Mouse (Mus musculus) thymus, postnatal 36 days (tissue): Measurements from ENCODE around the gene Padi1.

ENCODE experiments used
- DNase-seq, 2 experiments: peaks; one replicate each; pipeline ENCODE4 v3.0.0; 2022; ENCODE audit warnings: mixed read lengths in 2 of 2

Padi1 gene

DNA sequence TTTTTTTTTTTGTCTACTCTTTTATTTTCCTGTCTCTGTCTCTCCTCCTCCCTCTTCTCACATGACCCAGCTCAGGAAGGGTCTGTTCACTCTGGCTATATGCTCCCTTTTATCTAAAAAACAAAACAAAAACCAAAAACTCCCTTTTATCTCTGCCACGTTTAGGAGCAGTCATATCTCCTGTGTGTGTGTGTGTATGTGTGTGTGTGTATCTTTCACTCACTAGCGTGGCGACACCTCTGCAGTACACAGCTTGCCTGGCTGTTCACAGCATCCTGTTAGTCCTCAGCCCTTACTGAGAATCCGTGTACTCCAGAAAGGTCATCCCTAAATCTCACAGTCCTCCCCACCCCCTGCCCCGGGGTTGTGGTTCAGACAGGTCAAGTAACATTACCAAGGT is 30.1 kb downstream of the Padi1 start:
- DNase-seq: no peak

DNA sequence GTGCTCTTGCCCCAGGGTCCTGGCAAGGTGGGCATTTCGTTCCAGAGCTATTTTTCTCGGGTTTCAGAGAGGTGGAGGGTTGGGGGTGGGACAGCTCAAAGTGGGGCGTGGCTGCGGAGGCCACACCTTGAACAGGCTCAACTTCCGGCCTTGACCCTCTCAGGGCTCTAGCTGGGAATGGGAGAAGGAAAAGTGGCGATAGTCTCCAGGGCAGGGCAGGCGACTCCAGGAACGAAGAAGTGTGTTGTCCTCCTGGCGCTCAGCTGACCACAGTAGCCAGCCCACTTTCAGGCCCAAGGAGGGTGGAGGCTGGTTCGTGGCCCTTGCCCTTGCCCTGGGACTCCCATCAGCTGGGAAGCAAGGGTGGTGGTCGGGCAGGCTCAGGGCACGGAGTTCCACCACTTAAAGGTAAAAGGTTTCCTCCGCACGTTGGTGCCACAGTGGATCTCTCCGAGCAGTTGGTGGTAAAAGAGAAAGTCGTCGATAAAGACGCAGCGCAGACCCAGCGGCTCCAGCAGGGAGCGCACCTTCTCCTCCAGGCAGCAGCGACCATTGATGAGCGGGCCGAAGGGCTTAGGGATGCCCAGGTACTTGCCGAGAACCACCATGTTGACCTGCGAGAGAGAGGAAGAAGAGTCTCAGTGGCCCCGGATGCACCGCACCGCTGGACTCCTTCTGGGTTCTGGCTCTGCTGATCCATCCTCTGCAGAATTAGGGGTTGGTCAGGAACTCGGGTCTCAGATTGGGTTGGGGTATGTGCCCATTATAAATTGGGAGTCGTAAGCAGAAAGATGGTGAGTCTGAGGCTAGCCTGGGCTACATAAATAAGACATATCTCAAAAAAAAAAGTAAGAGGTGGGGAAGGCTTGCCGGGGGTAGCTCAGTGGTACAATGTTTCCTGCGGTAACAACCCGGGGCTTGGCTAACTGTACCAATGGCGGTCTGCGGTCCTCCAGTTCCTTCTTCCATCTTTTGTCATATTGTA is 31.0 kb downstream of the Padi1 start:
- DNase-seq: peak; percentile 53 to 56

DNA sequence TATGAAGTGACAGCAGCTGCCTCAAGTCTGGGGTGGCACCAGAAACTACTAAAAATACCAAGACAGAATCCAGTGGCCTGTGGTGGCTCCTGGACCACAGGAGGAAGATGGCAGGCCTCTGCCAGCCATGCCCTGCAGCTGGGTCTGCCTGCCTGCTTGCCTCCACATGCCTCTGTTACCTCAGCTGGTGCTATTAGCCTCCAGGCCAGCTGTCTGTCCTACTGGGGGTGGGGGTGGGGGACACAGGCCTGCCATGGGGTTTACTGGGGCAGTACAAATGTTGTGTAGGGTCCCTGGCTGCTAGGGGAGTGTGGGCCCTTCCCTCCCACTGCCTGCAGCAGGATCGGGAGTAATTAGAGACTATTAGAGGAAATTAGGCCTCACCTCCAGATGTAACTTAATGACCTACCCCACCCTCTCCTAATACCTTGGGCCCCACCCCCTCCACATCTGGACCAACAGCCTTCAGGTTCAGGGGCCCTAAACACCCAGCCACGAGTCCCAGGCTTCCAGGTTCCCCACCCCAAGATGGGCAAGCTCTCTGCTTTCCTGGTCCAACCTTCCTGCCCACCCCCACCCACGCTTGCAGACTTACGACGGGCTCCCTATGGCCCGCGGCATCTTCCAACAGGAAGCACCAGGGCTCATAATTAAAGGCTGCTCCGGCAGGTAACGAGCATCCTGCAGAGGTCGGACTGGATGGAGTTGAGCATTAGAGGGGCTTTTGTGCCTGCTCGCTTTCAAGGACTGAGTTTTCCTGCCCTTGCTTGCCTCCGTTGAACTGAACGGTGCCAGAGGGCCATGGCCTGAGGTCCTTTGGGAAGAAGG is 32.0 kb downstream of the Padi1 start:
- no peak for DNase-seq

DNA sequence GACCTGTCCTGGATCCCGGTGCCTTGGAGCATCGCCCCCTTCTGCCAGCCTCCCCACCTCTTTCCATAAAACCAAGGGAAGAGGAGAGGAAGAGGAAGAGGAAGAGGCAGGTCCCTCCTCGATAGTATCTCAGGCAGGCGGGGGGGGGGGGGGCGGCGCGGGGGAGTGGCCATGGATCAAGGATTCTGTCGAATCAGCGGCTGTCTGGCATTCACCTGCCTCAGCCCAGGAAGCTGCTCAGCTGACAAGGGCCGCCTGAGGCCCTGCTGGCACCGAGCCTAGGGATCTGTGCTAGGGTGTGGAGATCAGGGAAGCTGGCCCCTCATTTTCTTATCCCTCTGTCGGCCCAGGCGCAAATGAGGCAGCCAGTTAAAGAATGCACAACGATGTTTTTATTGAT is 33.0 kb downstream of the Padi1 start:
- no peak for DNase-seq

DNA sequence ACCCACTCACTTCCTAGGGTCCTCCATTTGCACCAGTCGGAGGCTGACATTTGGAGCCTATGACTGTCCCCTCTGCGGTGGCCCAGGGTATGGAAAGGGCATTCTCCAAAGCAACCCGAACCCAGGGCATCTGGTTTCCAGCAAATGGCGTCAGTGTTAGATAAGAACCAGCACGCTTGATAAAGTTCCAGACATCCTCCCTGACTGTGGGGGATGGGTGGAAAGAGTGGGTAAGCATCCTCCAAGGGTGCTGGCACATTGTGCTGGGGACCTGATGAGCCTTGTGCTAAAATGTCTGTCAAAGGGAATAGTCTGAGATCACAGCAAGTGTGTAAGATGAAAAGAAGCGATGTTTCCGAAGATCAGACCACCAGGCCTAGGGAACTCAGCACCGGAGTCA is 33.4 kb downstream of the Padi1 start:
- DNase-seq: no peak

DNA sequence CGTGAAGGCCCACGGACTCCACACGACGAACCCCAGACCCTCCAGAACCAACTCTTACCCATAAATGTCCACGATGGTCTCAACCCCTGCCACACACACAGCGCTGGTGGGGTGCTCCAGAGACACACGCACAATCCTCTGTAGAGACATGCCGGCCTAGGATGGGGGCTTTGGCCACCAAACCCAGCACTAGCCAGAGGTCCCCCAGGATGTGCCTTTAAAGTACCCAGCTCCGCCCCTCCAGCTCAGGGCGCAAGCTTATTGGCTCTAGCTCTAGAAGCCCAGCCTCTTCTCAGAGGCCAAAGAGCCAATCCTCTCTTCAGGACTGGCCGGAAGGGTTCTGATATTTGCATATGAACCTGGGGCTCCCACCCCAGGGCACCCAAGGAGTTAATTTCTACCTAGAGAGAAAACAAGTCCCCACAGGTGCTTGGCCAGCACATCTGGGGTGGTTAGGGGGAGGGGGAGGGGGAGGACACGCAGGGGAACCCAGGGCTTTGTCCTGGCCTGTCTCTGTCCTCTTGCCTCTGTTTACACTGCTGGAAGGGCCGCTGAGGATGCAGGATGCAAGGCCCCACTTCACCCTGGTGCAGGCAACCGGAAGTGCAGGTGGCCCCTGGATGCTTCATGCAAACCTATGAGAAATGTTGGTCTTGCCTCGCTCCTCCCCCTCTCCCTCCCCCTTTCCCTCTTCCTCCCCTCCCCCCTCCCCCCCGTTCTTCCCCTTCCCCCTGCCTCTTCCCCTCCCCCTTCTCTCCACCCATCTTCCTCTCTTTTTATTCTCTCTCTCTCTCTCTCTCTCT is 34.9 kb downstream of the Padi1 start, which contains the start of gene Padi3:
Gene Padi3, minus strand, starts transcription at position 191 of the 803 bp plus-strand sequence.
- peak; percentile 65 to 80 for DNase-seq

DNA sequence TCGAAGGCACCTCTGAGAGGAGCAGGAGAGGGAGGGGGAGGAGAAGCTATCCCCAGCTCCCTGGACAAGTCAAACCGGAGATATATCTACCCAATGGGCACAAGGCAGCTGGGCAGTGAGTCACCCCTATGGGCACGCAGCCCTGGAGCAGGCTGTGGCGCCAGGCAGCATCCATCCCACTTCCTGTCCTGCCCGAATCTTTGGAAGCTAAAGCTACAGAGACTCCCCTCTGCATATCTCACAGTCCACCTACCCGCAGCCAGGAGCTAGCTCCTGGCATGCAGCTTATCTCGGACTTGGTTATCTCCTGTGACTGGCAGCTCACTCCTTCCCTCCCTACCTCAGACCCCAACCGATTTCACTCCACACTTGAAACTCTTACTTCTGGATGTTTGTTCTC is 36.5 kb downstream of the Padi1 start:
- no peak for DNase-seq

DNA sequence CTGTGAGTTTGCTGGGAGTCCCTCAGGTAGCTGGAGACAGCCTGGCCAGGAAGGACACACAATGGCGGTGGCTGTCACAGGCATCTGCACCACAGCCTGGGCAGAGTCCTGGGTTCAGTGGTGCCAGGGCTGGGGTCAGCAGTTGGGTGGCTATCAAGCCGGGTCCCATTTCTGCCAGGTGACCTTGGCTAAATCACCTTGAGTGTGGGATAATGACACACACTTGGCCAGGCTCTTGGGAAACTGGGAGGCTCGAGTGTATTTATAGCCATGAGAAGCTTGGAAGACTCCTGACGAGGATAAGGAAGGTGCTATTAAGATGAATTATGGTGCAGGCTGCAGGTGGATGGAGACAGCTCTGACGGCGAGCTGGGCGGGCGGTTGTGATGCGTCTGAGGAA is 41.0 kb downstream of the Padi1 start:
- DNase-seq: no peak

DNA sequence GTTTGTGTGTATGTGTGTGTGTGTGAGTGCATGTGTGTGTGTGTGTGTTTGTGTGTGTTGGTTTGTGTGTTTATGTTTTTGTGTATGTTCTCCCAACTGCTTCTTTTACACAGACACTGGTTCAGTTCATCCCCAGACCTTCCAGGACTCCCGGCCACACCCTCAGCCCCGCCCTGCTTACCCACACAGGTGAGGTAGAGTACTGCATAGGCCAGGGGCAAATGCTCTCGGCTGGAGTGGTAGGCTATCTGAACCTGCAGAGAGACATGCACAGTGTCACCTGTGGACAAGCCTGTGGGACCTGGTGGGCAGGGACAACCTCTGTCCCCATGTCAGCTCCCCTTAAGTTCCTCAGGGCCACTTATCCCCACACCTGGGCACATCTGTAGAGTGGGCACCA is 44.2 kb downstream of the Padi1 start:
- DNase-seq: no peak

DNA sequence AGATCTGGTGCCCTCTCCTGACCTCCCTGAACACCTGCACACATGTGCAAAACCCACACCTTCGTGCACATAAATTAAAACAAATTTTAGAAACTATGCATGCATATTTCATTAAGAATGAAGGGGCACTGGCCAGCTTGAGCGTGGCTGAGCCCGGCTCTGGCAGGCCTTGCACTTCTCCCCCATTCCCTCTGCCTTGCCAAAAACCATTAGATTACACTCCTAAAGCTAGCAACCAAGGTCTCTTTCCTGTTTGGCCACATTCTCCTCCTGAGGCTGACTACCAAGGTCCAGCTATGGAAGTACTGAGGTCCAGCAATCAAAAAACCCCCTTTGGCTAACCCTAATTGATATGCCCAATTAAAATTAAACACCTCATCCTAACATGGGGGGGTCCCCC is 48.8 kb downstream of the Padi1 start:
- no peak for DNase-seq

DNA sequence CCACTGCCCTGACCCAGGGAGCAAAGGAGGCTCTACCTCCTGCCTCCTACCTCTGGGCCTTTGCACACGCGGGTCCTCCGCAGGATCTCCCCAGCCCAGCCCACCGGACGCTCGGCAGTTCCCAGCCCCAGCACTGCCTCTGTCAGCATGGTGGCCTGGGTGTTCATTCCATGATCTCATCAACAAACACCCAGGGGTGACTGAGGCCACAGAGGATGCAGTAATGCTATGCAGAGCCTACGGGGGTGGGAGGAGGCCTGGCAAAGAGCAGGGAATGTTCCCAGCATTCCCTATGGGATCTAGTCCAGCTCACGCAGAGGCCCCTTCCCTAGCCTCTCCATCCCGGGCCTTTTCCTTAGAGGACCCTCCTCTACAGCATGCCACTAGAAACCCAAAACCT is 50.9 kb downstream of the Padi1 start:
- DNase-seq: no peak

DNA sequence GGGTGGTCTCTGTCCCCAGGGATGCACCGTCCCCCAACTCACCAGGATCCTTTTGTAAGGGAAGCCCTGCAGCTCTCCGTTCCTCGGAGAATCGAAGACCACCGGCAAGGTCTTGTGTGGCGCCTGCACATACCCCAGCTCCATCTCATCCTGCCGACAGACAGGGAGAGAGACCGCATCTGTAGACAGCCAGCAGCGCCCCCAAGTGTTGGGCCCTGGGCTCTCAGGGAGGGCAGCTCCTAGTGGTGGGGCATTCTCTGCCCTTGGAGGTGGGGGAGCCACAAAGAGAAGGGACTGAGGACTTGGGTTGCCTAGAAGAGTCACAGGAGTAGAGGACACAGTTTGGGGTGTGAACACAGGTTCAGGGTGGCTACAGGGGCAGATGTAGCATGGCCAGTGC is 51.8 kb downstream of the Padi1 start:
- no peak for DNase-seq

DNA sequence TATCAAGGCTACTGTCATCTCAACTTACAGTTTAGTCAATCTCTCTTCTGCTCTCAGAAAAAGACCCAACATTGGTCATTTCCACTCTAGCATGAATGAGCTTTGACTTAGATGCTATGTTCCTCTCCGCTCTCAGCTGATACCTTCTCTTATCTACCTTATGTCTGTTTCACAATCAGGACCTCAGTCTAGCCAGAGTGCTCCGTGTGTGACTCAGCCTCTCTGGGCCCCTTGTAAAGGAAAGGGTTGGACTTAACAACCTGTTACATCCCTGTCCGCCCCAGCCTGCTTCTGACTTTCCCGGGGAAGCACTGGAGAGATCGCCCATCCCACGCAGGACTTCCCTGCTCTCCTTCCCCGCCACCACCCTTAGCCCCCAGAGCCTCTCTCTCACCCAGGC is 53.0 kb downstream of the Padi1 start:
- DNase-seq: no peak

DNA sequence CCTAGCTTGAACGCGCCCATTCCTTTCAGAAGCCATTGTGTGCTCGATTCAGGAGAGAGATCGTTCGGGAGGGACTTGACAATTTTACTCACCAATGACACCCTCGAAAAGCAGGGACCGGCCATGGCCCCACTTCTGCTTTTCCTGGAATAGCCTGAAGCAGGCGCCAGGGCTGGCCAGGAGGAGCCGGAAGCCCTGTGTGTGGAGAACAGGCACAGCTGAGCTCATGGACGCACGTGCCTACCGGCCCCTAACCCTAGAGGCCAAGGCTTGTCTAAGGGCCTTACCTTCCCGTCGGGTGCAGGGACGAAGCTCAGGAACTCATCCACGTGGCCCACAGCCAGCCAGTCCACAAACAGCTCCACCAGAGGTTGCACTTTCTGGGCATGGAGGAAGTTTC is 54.5 kb downstream of the Padi1 start:
- no peak for DNase-seq

DNA sequence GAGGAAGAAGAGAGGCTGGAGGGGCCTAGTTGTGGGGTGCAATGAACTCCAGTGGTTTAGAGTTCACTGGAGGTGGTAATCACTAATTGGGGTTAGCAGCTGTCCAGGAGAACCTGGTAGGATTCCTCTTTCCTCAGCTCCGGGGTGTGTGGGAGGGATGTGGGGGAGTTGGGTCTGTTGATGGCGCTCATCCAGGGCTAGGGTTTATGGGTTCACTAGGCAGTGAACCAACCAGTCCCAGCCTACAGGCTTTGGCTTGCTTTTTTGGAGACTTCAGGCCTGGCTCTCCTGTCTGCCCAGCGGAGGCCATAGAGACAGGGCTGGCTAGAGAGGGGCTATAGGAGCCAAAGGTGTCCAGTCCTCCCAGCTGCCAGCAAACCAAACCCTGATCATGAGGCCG is 55.6 kb downstream of the Padi1 start:
- DNase-seq: no peak

DNA sequence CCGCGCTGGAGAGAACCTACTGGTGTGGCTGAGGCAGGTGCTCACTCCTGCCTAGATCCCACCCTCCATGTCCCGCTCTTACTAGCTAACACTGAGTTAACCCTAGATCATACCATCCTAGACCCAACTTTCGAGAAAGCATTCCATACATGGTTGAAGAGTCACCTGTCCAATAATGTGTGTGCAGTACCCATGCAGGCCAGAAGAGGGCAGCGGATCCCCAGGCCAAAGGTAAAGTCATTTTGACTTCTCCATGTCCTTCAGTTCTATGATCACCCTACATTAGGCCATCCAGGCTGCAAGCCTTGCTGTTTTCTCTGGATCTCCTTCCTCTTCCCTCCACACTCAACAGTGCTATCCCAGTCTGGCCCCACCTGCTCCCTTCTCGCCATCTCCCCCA is 56.6 kb downstream of the Padi1 start:
- peak; percentile 75 to 81 for DNase-seq

DNA sequence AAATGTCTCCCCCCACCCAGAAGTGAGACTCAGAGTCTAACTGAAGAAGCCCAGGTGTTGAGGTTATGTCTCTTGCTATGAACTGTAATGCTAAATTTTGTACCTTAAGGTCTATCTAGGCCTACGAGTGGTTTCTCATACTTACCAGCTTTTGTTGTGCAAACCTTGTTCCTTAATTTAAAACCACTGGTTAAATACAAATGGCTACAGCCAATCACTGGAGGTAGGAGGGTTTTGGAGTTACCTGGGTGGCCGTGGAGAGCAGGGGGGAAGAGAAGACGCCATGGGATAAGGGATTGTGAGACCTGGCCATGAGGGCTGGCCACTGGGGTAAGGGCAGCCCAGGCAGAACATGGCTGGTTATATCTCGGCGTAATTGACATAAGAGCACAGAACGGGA is 57.3 kb downstream of the Padi1 start:
- no peak for DNase-seq

DNA sequence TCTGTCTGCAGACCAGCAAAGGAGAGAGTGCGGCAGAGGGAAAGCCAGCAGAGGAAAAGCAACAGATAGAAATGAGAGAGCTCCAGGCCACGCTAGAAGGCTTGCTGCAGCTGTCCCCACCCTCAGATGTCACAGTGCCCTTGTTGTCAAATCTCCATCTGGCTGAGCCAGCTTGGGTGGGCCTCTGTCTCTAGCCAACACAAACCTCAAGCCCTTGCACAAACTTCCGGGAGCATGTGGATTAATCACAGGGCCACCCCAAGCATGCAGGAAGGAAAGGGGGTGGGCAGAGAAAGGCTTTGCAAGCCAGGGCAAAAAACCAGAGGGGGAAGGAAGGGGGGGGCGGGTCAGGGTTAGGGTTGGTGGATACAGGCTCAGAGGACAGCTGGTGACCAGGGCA is 58.2 kb downstream of the Padi1 start:
- no peak for DNase-seq

DNA sequence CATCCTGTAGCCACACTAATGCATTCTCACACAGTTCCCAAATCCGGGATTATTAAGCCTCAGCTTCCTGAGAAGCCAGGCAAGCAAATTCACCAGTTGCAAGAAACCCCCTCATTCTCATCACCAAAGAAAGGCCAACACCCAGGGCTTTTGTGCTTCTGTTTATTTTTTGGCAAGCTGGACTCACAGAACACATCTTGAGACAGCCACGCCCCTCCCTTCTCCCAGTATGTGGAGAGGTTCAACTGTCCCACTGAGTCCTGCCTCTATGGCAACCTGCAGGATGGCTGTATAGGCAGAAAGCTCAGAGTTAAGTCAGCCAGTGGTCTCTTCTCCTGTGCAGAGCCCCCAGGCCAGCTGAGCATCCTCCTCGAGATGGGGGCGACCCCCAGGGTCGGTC is 60.4 kb downstream of the Padi1 start:
- DNase-seq: no peak

DNA sequence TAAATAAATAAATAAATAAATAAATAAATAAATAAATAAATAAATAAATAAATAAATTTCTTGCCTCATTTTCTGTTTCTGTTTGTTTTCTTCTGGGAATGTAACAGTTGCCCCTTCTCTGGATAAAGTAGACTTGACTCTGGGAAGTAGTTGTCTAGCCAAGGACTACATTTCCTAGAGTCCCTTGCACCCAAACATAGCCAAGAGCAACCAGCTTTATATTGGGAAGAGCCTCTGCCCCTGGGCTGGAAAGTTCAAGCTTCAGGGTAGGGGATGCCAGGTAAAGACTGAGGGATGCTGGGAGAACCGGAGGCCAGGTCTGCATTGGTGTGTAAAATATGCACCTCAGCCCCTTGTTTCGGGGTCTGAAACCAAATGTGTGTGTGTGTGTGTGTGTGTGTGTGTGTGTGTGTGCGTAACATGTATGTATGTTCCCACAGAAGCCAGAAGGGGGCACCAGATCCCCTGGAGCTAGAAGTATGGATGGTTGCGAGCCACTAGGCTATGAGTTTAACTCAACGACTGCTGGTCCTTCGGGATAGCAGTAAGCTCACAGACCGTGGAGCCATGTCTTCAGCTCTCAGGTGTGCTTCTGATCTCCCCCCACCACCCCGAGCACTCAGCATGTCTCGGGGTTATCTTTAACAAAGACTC is 61.2 kb downstream of the Padi1 start:
- DNase-seq: no peak

DNA sequence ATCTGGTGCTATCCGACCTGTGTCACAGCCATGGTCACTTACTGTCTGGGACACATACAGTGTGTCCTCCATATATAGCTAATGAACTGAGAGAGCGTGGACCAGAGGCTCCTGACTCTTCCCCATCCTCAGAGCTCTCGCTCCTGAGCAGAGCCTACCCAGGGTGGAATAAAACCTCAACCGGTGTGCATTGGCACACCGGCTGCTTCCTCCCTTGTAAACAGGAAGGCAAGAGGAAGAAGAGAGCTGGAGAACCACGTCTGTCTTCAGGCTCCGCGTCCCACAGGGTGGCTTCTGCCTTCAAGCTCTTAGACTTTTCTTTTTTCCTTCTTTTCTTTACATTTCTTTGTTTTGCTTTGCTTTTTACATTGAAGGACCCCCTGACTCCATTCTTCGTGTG is 62.8 kb downstream of the Padi1 start:
- peak; percentile 42 to 55 for DNase-seq

DNA sequence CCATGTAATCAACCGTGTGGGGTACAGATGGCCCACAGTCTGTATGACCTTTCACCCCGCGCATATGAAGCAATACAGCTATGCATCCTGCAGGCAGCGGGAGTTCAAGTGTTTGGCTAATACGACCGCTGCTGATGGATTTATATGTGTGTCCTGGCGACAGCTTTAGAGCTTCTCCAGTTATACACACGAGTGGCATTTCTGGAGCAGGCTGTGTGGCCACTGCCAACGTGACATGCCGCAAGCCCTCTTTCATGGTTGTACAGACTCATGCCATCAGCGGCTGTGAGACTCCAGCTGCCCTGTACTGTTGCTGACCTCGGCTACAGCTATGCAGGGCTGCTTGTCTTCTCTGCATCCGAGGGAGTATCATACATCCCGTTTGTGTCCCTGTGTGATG is 65.1 kb downstream of the Padi1 start:
- no peak for DNase-seq
